Mouse (Mus musculus) CH12.LX (cell line): ENCODE measurements around the gene Igsf21.

Source experiments
- CHD1 ChIP-seq: IDR thresholded peaks from 2 replicates; pipeline ENCODE4 v1.6.1; 2012; ENCODE audit warnings: low read depth, low read length, improper control_type of control experiment, inconsistent platforms
- CHD2 ChIP-seq: IDR thresholded peaks from 2 replicates; pipeline ENCODE4 v1.6.1; 2011; ENCODE audit warnings: low read length, improper control_type of control experiment
- CTCF ChIP-seq, 2 experiments: IDR thresholded peaks in 1 of 2; conservative IDR thresholded peaks in 1 of 2; 2 replicates each; pipeline ENCODE4 v1.5.1; 2011 to 2012; ENCODE audit warnings: low read depth in 2 of 2, low read length in 2 of 2, improper control_type of control experiment in 1 of 2, inconsistent platforms in 1 of 2, mild to moderate bottlenecking in 1 of 2, moderate library complexity in 1 of 2
- E2F4 ChIP-seq: IDR thresholded peaks from 2 replicates; pipeline ENCODE4 v1.6.1; 2011; ENCODE audit warnings: low read depth, low read length, improper control_type of control experiment; ENCODE audit not compliant: insufficient replicate concordance
- ELF1 ChIP-seq: IDR thresholded peaks from 2 replicates; pipeline ENCODE4 v1.6.1; 2014; ENCODE audit warnings: low read depth, mild to moderate bottlenecking, inconsistent platforms, low read length, improper control_type of control experiment
- HCFC1 ChIP-seq: IDR thresholded peaks from 2 replicates; pipeline ENCODE4 v1.6.1; 2012; ENCODE audit warnings: low read depth, mild to moderate bottlenecking, inconsistent platforms, low read length, improper control_type of control experiment
- JUND ChIP-seq: conservative IDR thresholded peaks from 2 replicates; pipeline ENCODE4 v1.6.1; 2011; ENCODE audit warnings: low read depth, low read length, improper control_type of control experiment
- MYC ChIP-seq: IDR thresholded peaks from 2 replicates; pipeline ENCODE4 v1.6.1; 2011; ENCODE audit warnings: low read depth, mild to moderate bottlenecking, improper control_type of control experiment, low read length
- POLR2A ChIP-seq: IDR thresholded peaks from 2 replicates; pipeline ENCODE4 v1.6.1; 2011; ENCODE audit warnings: low read depth, mild to moderate bottlenecking, improper control_type of control experiment, low read length
- TBP ChIP-seq: conservative IDR thresholded peaks from 2 replicates; pipeline ENCODE4 v1.6.1; 2011; ENCODE audit warnings: low read depth, low read length, improper control_type of control experiment
- TCF12 ChIP-seq: IDR thresholded peaks from 2 replicates; pipeline ENCODE4 v1.6.1; 2014; ENCODE audit warnings: low read depth, mild to moderate bottlenecking, inconsistent platforms, low read length, improper control_type of control experiment
- USF1 ChIP-seq: IDR thresholded peaks from 2 replicates; pipeline ENCODE4 v1.6.1; 2014; ENCODE audit warnings: low read depth, mild to moderate bottlenecking, inconsistent platforms, low read length, improper control_type of control experiment

- TF ChIP-seq POLR2A, result no peak
- TF ChIP-seq CTCF (conservative IDR thresholded peaks at IDR 0.05 in 1 of 2, IDR thresholded peaks at IDR 0.05 in 1 of 2; ENCODE audit: low read depth in 2 of 2, low read length in 2 of 2), result no peak
- TF ChIP-seq MYC, result no peak
- TF ChIP-seq HCFC1, result no peak
- no peak for TF ChIP-seq CHD1
- TF ChIP-seq E2F4, result no peak
- no peak for TF ChIP-seq USF1
- TF ChIP-seq TCF12, result no peak
- no peak for TF ChIP-seq JUND
- no peak for TF ChIP-seq CHD2
- TF ChIP-seq TBP, result no peak
- no peak for TF ChIP-seq ELF1
Measured at GRCm38 (mm10) chr4:139978716-139979115, 267.9 kb downstream of the Igsf21 start.
